Mouse (Mus musculus): ENCODE measurements at regions not wholly inside any gene's neighbourhood (a gene's known extent, or its start where the extent isn't known, plus 50 kb on each side); places are given as distances from the start of the nearest gene placed in this dataset.
A peak's percentile ranks its signal among the peaks of the same experiment; 100 is the strongest.

- DNase-seq (ENCODE audit: low spot score in 2 of 2): no peak
These were observed 132.4 kb downstream of the Npr3 start for GRCm38 (mm10) chr15:11774717-11775116.

- no peak for DNase-seq (ENCODE audit: low spot score in 2 of 2)
These were observed 136.5 kb downstream of the Npr3 start for GRCm38 (mm10) chr15:11770596-11770995.

GRCm38 (mm10) chr15:11757963-11758362, 149.1 kb downstream of the Npr3 start:
- DNase-seq (ENCODE audit: low spot score in 2 of 2): no peak

DNA sequence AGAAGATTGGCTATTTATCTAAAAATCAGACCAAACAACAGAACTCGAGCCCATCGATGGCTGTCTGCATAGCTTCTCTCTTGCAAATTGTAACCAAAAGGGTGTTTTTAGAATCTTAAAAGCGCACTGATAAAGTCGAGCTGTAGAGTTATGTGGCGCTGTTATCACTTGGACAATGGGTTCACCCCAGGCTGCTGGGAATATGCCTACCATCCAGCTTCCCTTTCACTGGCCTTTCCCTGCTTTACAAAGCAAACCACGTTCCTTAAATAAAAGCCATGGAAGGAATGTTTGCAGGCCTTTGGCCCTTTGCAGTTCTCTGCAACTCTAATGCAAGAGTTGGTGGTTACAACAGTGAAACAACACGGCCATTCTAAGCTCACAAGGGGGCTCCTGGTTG, 150.3 kb downstream of the Npr3 start:
- no peak for DNase-seq (ENCODE audit: low spot score in 2 of 2)

DNA sequence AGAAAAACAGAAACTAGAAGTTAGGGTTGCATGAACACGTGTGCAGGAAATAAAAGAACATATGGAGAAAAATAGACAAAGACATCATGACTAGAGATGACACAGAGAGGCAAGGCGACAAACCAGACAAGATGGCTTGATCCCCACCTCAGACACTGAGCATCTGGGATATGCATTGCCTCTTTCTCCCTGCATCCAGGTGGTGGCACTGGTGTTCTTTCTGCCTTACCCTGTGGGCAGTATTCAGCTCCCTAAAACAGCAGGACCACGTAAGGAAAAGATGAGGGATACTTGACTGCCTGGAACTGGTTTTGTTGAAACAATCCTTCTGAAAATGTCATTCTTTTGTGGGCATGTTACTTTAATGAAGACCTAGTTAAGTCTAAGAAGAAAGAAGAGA, 153.9 kb downstream of the Npr3 start:
- peak; percentile 39 to 48 for DNase-seq (ENCODE audit: low spot score in 2 of 2)

GRCm38 (mm10) chr15:11750893-11751292, 156.2 kb downstream of the Npr3 start:
- no peak for DNase-seq (ENCODE audit: low spot score in 2 of 2)

DNA sequence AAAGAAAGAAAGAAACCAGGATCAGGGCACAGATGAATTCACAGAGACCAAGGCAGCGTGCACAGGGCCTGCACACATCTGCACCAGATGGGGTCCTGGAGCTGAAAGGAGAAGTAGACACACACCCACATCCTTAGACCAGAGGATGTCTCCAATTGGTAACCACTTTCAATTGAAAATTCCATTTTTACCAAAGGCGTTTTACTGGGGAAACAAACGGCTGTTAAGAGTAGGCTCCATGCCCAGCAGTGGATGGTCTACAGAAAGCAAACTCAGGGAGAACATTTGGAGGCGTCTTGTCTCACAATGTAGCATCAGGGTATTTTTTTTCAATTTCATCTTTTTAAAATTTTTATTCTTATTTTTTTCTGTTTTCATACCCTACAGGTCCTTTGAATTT, 157.6 kb downstream of the Npr3 start:
- no peak for DNase-seq (ENCODE audit: low spot score in 2 of 2)

DNA sequence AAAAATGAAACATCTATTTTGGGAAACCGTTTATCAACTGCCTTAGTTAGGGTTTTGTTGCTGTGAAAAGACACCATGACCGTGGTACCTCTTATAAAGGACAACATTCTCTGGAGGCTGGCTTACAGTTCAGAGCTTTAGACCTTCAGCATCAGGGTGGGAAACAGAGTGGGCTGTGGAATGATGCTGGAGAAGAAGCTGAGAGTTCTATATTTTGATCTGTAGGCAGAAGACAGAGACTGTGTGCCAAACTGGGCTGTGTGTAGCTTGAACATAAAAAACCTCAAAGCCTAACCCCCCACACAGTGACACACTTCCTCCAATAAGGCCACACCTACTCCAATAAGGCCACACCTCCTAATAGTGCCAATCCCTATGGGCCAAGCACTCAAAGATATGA, 158.8 kb downstream of the Npr3 start:
- DNase-seq (ENCODE audit: low spot score in 2 of 2): no peak

DNA sequence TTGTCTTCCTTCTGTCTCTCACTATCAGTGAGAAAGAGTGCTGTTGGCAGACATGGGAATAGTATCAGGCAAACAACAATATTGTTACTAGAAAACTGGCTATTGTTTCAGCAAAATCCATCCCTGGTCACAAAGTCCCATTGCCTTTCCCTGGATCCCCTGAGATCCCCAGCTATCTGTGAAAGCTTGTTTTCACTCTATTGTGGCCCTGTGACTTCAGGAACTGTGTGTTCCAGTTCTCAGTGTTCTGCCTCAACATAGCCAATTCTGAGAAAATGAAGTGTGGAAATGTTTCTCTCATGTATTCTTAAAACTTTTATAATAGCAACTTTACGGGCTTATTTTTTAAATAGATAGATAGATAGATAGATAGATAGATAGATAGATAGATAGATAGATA, 160.3 kb downstream of the Npr3 start:
- DNase-seq (ENCODE audit: low spot score in 2 of 2): peak; percentile 26 to 59

DNA sequence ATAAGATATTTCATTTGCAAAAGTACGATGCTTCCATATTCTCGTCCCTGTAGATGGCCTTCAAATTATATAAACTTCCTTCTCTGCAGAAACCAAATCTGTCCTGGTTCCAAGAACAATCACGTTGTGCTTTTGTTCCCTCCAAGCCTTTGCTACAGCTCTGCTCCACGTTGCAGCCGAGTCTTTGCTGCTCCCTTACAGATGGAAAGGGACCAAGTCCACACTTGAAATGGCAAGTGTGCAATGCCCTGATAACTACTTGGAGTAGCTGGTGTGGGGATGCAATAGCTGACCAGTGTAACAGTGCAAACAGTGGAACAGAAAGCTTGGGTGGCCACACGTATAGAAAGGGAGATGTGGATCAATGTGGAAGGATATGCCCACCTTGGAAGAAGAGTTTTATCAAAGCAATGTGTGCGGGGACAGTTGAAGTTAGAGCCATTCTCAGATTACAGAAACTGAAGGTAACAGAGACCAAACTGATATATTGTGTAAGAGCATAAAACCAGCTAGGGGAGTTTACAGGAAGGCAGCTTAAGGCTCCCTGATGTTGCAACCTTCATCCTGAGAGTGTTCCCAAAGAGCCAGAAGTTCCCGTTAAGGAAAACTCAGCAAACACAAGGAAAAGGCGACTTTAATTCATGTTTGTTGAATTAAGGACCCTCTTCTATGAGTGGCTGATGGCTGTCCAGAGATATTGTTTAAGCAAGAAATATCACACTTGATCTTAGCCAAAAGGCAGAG, 161.3 kb downstream of the Npr3 start:
- DNase-seq (ENCODE audit: low spot score in 2 of 2): peak in 1 of 2 experiments; percentile 20

GRCm38 (mm10) chr15:11744903-11745302, 162.2 kb downstream of the Npr3 start:
- DNase-seq (ENCODE audit: low spot score in 2 of 2): peak; percentile 31 to 63

DNA sequence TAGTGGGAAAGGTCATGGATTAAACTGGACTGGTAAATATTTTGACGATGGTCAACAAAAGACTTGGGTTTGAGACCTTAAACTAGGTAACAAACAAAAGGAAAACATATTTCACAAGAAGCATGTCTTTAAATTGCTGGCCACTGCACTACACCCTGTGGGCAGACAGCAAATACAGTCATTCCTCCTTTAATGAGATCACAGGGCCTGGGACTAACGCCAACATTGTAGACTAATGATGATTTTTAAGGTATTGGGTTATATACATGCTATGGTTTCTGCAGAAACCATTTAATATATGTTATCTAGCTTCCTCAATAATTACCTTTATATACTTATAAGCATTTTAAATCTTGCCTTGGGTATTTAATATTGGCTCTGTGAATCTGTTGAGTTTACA, 162.8 kb downstream of the Npr3 start:
- DNase-seq (ENCODE audit: low spot score in 2 of 2): no peak

GRCm38 (mm10) chr15:11742820-11743219, 164.3 kb downstream of the Npr3 start:
- DNase-seq (ENCODE audit: low spot score in 2 of 2): no peak

DNA sequence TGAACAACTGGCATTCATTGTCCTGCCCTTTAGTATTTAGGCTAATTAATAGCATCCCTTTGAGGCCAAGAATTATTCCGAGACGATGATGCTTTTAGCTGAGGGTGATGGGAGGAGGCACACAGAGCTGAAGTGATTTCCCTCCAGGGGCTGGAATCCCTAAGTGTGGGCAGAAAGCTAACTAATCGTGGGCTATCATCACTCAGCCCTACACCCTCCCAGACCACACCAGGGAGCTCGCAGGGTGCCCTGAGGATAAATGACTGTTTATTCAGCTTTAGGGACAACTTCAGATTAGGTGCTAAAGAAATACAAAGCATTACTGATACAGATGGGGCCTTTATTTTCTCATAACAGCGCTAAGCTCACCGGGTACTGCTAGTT, 164.7 kb downstream of the Npr3 start:
- no peak for DNase-seq (ENCODE audit: low spot score in 2 of 2)

- DNase-seq (ENCODE audit: low spot score in 2 of 2): no peak
These were observed 165.3 kb downstream of the Npr3 start for GRCm38 (mm10) chr15:11741598-11742345.

GRCm38 (mm10) chr15:11737436-11738000, 169.6 kb downstream of the Npr3 start:
- DNase-seq (ENCODE audit: low spot score in 2 of 2): no peak

DNA sequence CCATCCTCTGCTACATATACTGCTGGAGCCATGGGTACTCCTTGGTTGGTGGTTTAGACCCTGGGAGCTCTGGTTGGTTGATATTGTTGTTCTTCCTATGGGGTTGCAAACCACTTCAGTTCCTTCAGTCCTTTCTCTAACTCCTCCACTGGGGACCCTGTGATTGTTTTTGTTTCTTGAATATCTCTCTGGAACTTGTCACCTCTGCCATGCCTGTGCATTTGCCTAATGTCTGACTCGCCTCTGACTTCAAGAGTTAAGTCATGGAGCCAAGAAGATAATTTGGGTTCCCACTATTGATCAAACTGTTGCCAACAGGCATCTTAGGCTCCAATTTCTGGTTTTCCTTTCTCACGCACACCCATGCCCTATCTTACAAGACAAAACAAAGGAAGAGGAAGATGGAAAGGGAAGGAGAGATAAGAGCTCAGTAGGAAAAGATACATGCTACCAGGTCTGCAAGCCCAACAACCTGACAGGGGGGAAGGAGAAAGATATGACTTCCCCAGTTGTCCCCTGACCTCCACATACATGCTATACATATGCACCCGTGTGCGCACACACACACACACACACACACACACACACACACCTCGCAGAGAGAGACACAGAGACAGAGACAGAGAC, 172.3 kb downstream of the Npr3 start:
- no peak for DNase-seq (ENCODE audit: low spot score in 2 of 2)

DNA sequence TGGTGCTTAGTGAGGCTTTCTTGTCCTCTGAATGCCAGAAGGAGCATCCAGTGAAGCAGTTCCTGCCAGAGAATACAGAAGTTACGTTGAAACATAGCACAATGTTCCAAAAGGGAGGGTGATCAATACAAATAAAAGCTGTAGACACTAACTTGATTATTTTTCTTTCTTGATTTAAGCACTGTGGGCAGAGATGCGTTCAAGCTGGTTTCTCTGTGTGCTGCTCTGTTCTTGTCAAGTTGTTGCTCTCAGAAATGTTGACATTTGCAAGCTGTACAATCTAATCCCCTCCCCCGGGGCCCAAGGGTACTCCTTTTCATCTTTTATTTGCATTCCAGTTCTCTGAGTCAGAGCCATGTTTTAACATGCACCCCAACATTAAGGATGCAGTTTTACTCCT, 177.7 kb downstream of the Npr3 start:
- no peak for DNase-seq (ENCODE audit: low spot score in 2 of 2)

- peak in 1 of 2 experiments; percentile 39 for DNase-seq (ENCODE audit: low spot score in 2 of 2)
These were observed 181.2 kb downstream of the Npr3 start for GRCm38 (mm10) chr15:11725620-11726530.

GRCm38 (mm10) chr15:11720645-11721044, 186.4 kb downstream of the Npr3 start:
- DNase-seq (ENCODE audit: low spot score in 2 of 2): no peak

DNA sequence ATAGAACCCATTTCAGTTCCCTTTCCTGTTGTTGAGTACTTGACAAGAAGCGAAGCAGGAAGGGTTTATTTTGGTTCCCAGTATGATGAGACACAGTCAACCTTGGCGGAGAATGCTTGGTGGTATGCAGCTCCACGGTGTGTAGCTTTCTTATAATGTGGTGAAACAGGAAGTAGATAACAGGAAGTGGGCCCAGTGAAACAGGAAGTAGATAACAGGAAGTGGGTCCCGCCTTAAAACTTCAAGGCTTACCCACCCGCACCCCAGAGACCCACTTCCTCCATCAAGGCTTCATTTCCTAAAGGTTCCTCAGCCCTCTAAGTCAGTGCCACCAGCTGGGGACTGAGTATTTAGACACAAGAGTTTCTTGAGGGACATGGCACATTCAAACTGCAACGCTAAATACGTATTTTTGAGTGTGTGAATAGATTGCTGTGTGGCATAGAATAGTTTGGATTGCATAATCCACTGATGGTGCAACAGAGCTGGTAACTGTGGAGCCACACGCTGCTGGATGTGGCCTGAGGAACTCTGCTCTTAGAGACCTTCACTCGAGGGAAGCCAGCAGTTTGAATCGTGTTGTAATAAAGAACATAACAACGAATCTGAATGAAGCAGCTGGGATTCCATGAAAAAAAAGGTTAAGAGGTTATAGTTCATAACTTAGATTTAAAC, 190.8 kb downstream of the Npr3 start:
- DNase-seq (ENCODE audit: low spot score in 2 of 2): peak in 1 of 2 experiments; percentile 23

Measured in heart, adult 9 months (tissue).